Mouse (Mus musculus): ENCODE data around the gene Tex48.

Tex48 gene

GRCm38 (mm10) chr4:63569322-63569721 is 52.9 kb downstream of the Tex48 start:
- TF ChIP-seq GATA4 (IDR thresholded peaks at IDR 0.05; ENCODE audit: insufficient replicate concordance, low read length) = no peak

- no peak for TF ChIP-seq GATA4 (IDR thresholded peaks at IDR 0.05; ENCODE audit: insufficient replicate concordance, low read length)
Measured at GRCm38 (mm10) chr4:63567712-63568390, 54.4 kb downstream of the Tex48 start.

- TF ChIP-seq GATA4 (IDR thresholded peaks at IDR 0.05; ENCODE audit: insufficient replicate concordance, low read length) = no peak
Measured at GRCm38 (mm10) chr4:63562742-63563141, 59.5 kb downstream of the Tex48 start.

- no peak for TF ChIP-seq GATA4 (IDR thresholded peaks at IDR 0.05; ENCODE audit: insufficient replicate concordance, low read length)
Measured at GRCm38 (mm10) chr4:63561861-63562675, 60.2 kb downstream of the Tex48 start.

DNA sequence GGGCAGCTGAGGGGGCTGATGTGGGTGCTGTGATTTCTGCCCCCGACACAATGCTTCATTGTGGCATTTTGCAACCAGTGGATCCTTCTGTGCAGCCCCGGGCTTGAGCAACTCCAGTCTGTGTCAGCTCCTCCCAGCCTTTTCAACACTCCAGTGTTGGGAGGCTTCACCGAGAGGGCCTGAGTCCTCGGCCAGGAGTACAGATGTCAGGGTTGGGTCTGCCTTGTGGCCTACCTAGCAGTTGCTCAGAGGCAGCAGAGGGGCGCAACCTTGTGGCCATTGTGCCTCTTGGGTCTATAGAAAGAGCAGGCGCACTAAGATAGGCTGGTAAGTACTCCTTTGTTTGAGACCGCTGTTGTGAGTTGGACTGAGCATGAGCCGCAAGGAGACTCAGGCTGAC is 62.1 kb downstream of the Tex48 start:
- TF ChIP-seq GATA4 (IDR thresholded peaks at IDR 0.05; ENCODE audit: insufficient replicate concordance, low read length) = no peak

DNA sequence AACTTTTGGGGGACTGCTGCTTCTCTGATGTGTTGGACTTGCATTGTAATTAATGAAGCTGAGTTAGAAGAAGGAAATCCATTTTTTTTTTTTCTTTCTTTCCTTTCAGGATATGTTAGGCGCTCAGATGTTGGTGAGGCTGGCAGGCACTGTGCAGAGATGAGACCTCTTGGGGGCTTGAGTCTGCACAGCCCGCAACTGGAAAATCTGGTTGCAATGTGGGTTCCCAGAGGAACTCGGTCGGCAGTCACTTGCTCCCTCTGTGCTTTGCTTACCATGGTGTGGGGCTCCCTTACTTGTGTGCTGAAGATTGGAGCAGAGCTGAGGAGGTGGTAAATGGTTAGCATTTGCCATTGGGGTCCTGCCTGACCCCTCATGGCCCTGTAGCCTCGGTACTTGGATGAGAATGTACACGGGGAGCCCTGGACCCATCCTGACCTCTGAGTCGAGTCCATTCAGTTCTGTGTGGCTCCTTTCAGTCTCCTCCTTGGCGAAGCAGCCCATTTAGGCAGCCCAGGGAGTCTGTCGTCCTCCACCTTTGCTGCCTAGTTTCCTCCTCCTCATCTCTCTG is 63.0 kb downstream of the Tex48 start:
- no peak for TF ChIP-seq GATA4 (IDR thresholded peaks at IDR 0.05; ENCODE audit: insufficient replicate concordance, low read length)

- no peak for TF ChIP-seq GATA4 (IDR thresholded peaks at IDR 0.05; ENCODE audit: insufficient replicate concordance, low read length)
Measured at GRCm38 (mm10) chr4:63558407-63559081, 63.7 kb downstream of the Tex48 start, which contains the start of gene Tmem268. Tmem268 (plus strand) TSS chr4:63558781.

DNA sequence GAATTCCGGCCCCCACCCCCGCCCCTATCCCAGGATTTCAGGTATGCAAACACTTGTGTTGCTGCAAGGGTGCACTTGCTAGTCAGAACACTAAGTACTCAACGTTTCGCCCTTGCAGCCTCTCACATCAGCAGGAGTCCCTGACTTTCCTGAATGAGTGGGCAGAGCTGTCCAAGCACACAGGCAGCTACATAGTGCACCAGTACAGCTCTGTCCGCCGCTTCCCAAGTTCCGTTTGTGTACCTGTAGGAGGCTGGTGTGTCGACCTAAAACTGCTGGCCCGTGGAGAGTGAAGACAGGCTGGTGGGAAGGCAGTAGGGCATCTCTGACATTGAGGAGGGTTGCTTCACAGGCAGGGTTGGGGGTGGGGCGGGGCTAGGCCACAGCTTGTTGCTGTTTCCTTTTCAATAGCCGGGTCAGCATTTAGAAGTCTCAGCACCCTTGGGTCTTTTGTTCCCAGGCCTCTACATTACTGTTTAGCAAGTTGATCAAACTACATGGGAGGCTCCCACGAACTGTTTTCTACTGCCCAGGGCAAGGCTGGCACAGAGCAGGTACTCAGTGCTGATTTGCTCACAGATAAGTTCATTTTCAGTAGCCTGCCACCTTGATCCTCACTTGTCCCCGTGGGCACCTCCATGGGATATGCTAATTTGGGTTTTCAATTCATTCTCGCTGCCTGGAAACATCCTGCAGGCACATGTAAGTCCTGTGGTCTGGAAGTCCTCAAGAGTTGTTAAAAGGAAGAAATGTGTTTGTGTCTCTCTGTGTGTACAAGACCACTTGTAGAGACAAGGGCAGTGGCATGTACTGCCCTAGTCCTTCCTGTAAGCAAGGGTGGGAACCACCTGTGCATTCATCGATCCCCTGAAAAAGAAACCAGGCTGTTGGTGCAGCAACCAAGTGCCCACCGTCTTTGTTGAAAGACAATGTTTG is 64.8 kb downstream of the Tex48 start:
- TF ChIP-seq GATA4 (IDR thresholded peaks at IDR 0.05; ENCODE audit: insufficient replicate concordance, low read length) = no peak

Measured in liver, adult (tissue).